Mouse (Mus musculus) small intestine, adult 2 months (tissue): ENCODE measurements at regions not wholly inside any gene's neighbourhood (a gene's known extent, or its start where the extent isn't known, plus 50 kb on each side); places are given as distances from the start of the nearest gene placed in this dataset.

Experiments used
- H3K27ac ChIP-seq: fragments of 200-500 bp; 2 replicates; pipeline ENCODE4 v1.5.1; 2012; ENCODE audit warnings: low read depth, low read length, control low read depth, inconsistent platforms; ENCODE audit not compliant: insufficient read depth
- H3K27me3 ChIP-seq: fragments of 200-500 bp; 2 replicates; pipeline ENCODE4 v1.6.1; 2012; ENCODE audit warnings: mild to moderate bottlenecking, moderate library complexity, low read length, inconsistent platforms; ENCODE audit not compliant: control insufficient read depth, insufficient read depth
- H3K36me3 ChIP-seq: fragments of 200-500 bp; 2 replicates; pipeline ENCODE4 v1.6.1; 2012; ENCODE audit warnings: mild to moderate bottlenecking, low read length, control low read depth, inconsistent platforms; ENCODE audit not compliant: control insufficient read depth, insufficient read depth
- H3K4me1 ChIP-seq: fragments of 200-500 bp; 2 replicates; pipeline ENCODE4 v1.6.1; 2012; ENCODE audit warnings: low read length, inconsistent platforms, mixed read lengths; ENCODE audit not compliant: control insufficient read depth, insufficient read depth, insufficient read length
- H3K4me3 ChIP-seq: fragments of 200-500 bp; 2 replicates; pipeline ENCODE4 v1.5.1; 2012; ENCODE audit warnings: low read depth, mild to moderate bottlenecking, control low read depth, inconsistent platforms, low read length, moderate library complexity
- CTCF ChIP-seq: fragments of 200-500 bp; IDR thresholded peaks from 2 replicates; pipeline ENCODE4 v1.5.1; 2012; ENCODE audit warnings: low read depth, mild to moderate bottlenecking, control low read depth, inconsistent platforms, low read length, moderate library complexity, mixed read lengths; ENCODE audit not compliant: insufficient replicate concordance, insufficient read length; ENCODE audit errors: extremely low read depth
- POLR2A ChIP-seq: fragments of 200-500 bp; IDR thresholded peaks from 2 replicates; pipeline ENCODE4 v1.6.1; 2012; ENCODE audit warnings: low read depth, mild to moderate bottlenecking, control low read depth, inconsistent platforms, low read length, moderate library complexity
- WGBS: fragments of 180-500 bp; shearing (Covaris S2); methylation state at CpG from one replicate; pipeline ENCODE4 v1.1.7; 2018; 5-methylcytosine and 5-hydroxymethylcytosine counted together

DNA sequence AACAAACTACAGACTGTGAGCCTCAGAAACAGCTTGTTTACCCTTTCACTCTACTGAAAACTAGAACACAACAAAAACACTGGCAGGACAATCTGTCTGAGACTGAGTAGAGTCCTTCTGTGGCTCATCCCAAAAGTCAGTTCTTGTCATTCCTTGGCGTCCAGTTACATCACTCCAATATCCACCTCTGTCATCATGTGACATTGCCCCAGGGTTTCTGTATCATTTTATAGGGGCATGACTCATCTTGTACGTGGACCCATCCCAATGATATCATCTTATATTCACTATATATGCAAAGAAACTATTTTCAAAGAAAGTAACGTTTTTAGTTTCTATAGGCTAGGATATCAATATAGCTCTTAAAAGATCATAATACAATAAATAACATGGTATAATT is 152.3 kb downstream of the Dkk2 start:
- WGBS = 58% methylated on average over 3 of the region's 3 CpGs
- no peaks in the 10 kb centered on the region for H3K36me3 ChIP-seq
- H3K27me3 ChIP-seq = no peaks in the 10 kb centered on the region
- H3K4me3 ChIP-seq = no peak overlapping the region
- TF ChIP-seq CTCF = no peak
- no peak for TF ChIP-seq POLR2A
- no peak overlapping the region for H3K27ac ChIP-seq
- no peaks in the 10 kb centered on the region for H3K4me1 ChIP-seq

DNA sequence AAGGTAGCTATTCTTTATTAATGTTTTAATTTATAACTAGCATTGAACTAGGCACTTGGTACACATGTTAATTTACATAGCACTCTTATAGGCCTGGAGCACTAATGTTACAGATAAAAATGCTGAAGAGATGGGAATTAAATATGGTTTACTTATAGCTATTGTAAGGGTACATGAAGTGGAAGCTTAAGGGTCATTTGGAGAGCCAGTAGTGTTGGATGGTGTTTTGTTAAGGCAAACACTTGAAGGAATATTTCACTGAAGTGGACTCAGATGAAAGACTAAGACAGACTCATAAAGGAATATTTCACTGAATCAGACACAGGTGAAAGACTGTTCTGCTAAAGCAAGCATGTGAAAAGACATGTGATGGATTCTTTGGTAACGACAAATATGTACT is 172.7 kb downstream of the Dkk2 start:
- H3K4me3 ChIP-seq = no peak overlapping the region
- H3K36me3 ChIP-seq = no peaks in the 10 kb centered on the region
- no peak for TF ChIP-seq CTCF
- TF ChIP-seq POLR2A = no peak
- no peaks in the 10 kb centered on the region for H3K27me3 ChIP-seq
- no peaks in the 10 kb centered on the region for H3K4me1 ChIP-seq
- no peak overlapping the region for H3K27ac ChIP-seq
- WGBS = 85% methylated on average over 1 of the region's 1 CpGs

DNA sequence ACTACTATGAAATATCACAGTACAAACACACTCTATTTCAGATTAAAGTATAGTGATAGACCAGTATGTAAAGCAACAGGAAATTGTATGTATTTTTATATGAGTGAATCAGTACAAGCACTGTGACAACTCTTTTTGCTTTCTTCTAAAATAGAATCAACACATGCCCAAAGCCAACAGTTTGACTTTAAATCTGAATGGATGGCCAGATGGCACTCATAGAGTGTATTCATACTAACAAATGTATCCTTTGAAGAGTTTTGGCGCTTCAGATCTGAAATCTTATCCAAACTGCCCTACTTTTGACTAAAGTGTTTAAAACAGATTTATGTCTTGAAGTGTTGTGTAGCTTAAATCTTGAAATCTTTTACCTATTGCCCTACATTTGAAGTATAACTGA is 184.5 kb downstream of the Dkk2 start:
- H3K36me3 ChIP-seq = no peaks in the 10 kb centered on the region
- no peaks in the 10 kb centered on the region for H3K27me3 ChIP-seq
- no peak overlapping the region for H3K4me3 ChIP-seq
- 66% methylated on average over 1 of the region's 1 CpGs for WGBS
- H3K27ac ChIP-seq = no peak overlapping the region
- TF ChIP-seq POLR2A (no peak), CTCF (no peak)
- no peaks in the 10 kb centered on the region for H3K4me1 ChIP-seq

DNA sequence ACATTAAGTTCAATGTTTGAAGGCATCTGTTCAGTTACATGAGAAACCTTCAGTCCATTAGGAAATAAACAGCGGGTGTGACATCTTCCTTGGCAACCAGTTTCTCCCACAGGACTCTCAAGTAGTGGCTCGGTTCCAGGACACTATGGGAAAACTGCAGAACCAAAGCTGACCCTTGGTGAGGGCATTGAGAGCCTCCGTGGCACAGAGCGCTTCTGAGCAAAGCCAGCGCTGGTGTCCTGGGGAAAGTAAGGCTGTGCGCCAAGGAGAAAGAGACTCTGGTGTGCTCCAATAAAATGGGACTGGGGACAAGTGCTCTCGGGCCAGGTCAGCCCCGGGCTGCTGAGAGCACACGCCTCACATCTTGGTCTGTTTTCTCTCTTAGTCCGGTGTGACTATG is 189.7 kb downstream of the Dkk2 start:
- 79% methylated on average over 10 of the region's 10 CpGs for WGBS
- no peak overlapping the region for H3K27ac ChIP-seq
- no peaks in the 10 kb centered on the region for H3K4me1 ChIP-seq
- H3K4me3 ChIP-seq = no peak overlapping the region
- TF ChIP-seq CTCF (no peak), POLR2A (no peak)
- H3K27me3 ChIP-seq = no peaks in the 10 kb centered on the region
- H3K36me3 ChIP-seq = no peaks in the 10 kb centered on the region

DNA sequence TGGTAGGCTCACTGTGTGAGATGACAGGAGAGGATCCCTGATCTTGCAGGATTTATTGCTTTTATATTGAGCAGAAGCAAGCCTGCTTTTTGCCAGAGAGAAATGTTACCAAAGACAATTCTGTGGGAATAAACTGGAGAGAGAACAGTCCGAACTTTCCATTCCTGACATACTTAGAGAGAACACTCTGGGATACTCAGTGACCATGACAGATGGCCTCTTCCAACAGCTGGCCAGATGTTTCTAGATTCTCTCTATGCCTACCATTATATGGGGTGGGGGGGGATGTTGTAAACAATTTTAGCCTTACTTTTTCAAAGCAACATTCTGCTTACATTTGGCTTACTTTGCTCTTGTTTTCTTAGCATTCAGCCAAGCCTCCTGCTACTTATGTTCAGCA is 192.7 kb downstream of the Dkk2 start:
- no peak for TF ChIP-seq CTCF
- TF ChIP-seq POLR2A = no peak
- Histone ChIP-seq H3K4me1 (no peaks in the 10 kb centered on the region), H3K4me3 (no peak overlapping the region), H3K27me3 (no peaks in the 10 kb centered on the region), H3K36me3 (no peaks in the 10 kb centered on the region), H3K27ac (no peak overlapping the region)
- WGBS = 67% methylated on average over 1 of the region's 1 CpGs

DNA sequence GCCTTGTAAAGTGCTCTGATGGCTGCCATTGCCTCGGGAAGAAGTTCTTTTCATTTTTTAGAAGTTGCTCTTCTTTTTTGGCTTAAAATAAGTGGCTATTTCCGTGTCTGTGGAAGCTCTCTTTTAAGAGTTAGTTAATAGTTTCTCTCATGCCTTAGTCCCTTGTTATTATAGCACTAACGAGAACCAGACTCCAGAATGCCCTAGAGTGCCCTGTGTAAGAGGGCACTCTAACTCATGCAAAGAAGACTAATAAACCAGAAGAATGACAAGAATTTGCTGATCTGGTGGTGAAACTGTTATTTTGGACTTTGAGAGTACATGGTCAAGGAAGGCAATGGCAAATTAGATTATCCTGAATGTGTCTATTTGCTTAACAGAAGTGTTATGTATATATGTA is 202.6 kb downstream of the Dkk2 start:
- no peak for TF ChIP-seq CTCF
- TF ChIP-seq POLR2A = no peak
- Histone ChIP-seq H3K27ac (no peak overlapping the region), H3K36me3 (no peaks in the 10 kb centered on the region), H3K4me1 (no peaks in the 10 kb centered on the region), H3K4me3 (no peak overlapping the region), H3K27me3 (no peaks in the 10 kb centered on the region)
- WGBS = 60% methylated on average over 3 of the region's 3 CpGs

DNA sequence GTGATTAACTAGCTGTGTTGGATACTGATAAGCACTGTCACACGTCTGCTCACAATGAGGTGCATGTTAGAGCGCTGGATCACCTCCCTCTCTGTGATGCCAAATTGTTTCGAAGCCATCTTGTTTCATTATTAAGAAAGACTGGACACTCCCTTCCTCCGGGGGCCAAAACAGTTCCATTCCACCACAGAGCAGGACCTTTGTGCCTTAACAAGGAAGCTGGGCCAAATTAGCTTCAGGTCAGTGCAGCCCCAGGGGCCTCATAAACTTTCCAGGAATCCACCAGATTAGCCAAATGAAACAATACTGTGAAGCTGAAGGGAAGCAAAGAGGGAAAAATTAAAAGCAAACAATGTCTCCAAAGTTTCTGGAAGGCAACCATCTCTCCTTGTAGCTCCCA is 241.9 kb downstream of the Dkk2 start:
- WGBS = 63% methylated on average over 4 of the region's 4 CpGs

DNA sequence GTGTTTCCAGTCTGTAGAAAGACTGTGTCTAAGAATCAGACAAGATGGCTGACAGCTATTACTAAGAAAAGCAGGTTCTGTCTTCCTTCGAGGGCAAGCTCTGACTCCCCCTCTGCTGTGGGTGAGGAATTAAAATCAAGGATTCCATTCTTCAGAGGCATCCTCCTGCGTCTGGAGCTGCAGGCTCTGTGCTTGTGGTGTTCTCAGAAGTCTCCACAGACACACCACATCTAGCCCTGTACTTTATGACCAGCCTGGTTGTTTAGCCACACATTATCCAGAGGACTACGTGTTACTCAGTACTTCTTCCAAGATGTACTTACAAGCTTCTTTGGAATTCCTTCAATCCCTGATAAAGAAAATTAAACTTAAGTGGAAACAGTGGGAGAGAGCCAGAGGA is 258.5 kb downstream of the Dkk2 start:
- no peak for TF ChIP-seq CTCF
- TF ChIP-seq POLR2A = no peak
- WGBS = 49% methylated on average over 3 of the region's 3 CpGs
- no peaks in the 10 kb centered on the region for H3K36me3 ChIP-seq
- no peaks in the 10 kb centered on the region for H3K27me3 ChIP-seq
- no peaks in the 10 kb centered on the region for H3K4me1 ChIP-seq
- H3K4me3 ChIP-seq = no peak overlapping the region
- no peak overlapping the region for H3K27ac ChIP-seq

More for the DNA sequence above, 241.9 kb downstream of the Dkk2 start:
- Histone ChIP-seq H3K36me3 (no peaks in the 10 kb centered on the region), H3K27me3 (no peaks in the 10 kb centered on the region), H3K27ac (no peak overlapping the region), H3K4me1 (no peaks in the 10 kb centered on the region), H3K4me3 (no peak overlapping the region)
- TF ChIP-seq POLR2A (no peak), CTCF (no peak)
